In the genomic region with DNA sequence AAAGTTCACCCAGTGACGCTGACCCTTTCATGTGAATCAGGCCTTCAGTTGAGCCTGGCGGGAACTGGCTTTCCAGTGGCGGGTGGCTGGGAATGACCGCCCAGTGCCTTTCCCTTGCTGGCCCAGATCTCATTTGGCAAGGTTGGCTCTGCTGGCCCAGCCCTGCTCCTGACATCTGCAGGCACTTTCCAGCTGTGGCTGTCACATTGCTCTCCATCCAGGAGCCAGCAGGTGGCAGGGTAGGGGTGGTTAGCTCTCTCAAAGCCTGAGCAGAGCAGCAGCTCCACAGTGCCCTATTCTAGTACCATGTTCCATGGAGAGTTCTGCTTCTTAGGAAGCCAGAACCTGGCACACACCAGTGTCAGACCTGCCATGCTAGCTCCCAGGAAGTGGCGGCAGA, we compare ENCODE assay signal across 8 mouse cellular contexts. TPM values are rescaled to one million over a fixed set of nuclear protein-coding genes. Genes with fewer than 3 reads are reported as not detected.
DNase-seq lines count a peak whose midpoint lies in the region; ATAC-seq and TF ChIP-seq lines count a peak whose summit lies in the region.

No protein-coding gene starts in this region.

- no peak for ATAC-seq in hindbrain, embryonic 16.5 days
- ATAC-seq in megakaryocyte, adult 5-6 weeks (ENCODE audit: poor library complexity, severe bottlenecking), result peak; percentile 39
- no peak for ATAC-seq in inflammation-experienced regulatory T-cells, adult 6 months

- H3K27me3 ChIP-seq in hindbrain, embryonic 16.5 days (replicated peaks; ENCODE audit: control insufficient read depth, insufficient read depth, low read length), result no peaks in the 10 kb centered on the region

- no peaks in the 10 kb centered on the region for H3K9me3 ChIP-seq in hindbrain, embryonic 16.5 days (ENCODE audit: control insufficient read depth, low read length)

- H3K27ac ChIP-seq in hindbrain, embryonic 16.5 days (ENCODE audit: low read depth, low read length), result no peak overlapping the region
- H3K27ac ChIP-seq in left cerebral cortex, adult 2 months, result peak overlapping the region; percentile 90

- peak; percentile 65 for DNase-seq in R1 (ENCODE audit: low read depth, low spot score)
- DNase-seq in cerebellum, postnatal 25 days, result peak; percentile 54 to 70
- peak; percentile 84 to 89 for DNase-seq in gastrocnemius, adult 8-10 months (ENCODE audit: low spot score in 2 of 2)
- peak; percentile 58 to 72 for DNase-seq in left cerebral cortex, adult 2 months (ENCODE audit: extremely low spot score in 1 of 2, low spot score in 2 of 2)
- peak; percentile 31 to 62 for DNase-seq in right cerebral cortex, postnatal 36 days (ENCODE audit: low spot score in 2 of 2)

- WGBS in hindbrain, embryonic 16.5 days, result 37% methylated on average over 5 of the region's 5 CpGs

- intact Hi-C loops in left cerebral cortex, adult 2 months (cut with DNase I), result no loop called here

- H3K36me3 ChIP-seq in hindbrain, embryonic 16.5 days (ENCODE audit: control insufficient read depth, insufficient read depth, low read length), result no peaks in the 10 kb centered on the region

- no peak overlapping the region for H3K4me2 ChIP-seq in hindbrain, embryonic 16.5 days (ENCODE audit: low read length)

- H3K4me3 ChIP-seq in hindbrain, embryonic 16.5 days (ENCODE audit: low read length), result no peak overlapping the region
- no peak overlapping the region for H3K4me3 ChIP-seq in left cerebral cortex, adult 2 months

- peaks cover 35% of the 10 kb centered on the region for H3K4me1 ChIP-seq in hindbrain, embryonic 16.5 days (ENCODE audit: control insufficient read depth, insufficient read depth, low read depth, low read length)

- H3K9ac ChIP-seq in hindbrain, embryonic 16.5 days (ENCODE audit: low read depth, low read length), result peak overlapping the region; percentile 2; the same call in 1 of the 2 replicates

- TF ChIP-seq CTCF in left cerebral cortex, adult 2 months (IDR thresholded peaks at IDR 0.05), result peak; percentile 57

RNA-seq across cellular contexts. Expression of gene Dot1l, which starts 2.7 kb away (rescaled TPM):
- 10 to 100 TPM; 12.4 to 13.8 (median 13.5) TPM for total RNA-seq in gastrocnemius, adult 8-10 months (2022)
- polyA plus RNA-seq in hindbrain, embryonic 16.5 days (2015; fragmentation: Nextera tagmentation; extraction: Ambion mirVana), result 13.2 and 16.9 TPM in 2 replicates
- 10 to 100 TPM; 64.6 to 75.3 TPM for total RNA-seq in left cerebral cortex, adult 2 months (2021)
- 19.5 and 23.0 TPM in 2 replicates for total RNA-seq in megakaryocyte, adult 5-6 weeks (2015)
- total RNA-seq in megakaryocyte, adult 5-6 weeks (2017), result 6.9 and 9.8 TPM in 2 replicates
- polyA plus RNA-seq in inflammation-experienced regulatory T-cells, adult 6 months (2017; shearing (Covaris generic)), result 10 to 100 TPM; 10.9 to 23.4 (median 15.3) TPM

RNA-seq across cellular contexts. Expression of gene Ap3d1, which starts 15.7 kb away (rescaled TPM):
- 10 to 100 TPM; 24.1 to 29.3 (median 27.8) TPM for total RNA-seq in gastrocnemius, adult 8-10 months (2022)
- polyA plus RNA-seq in hindbrain, embryonic 16.5 days (2015; fragmentation: Nextera tagmentation; extraction: Ambion mirVana), result 102 and 105 TPM in 2 replicates
- total RNA-seq in left cerebral cortex, adult 2 months (2021), result 100 to 1,000 TPM; 150 to 151 TPM
- total RNA-seq in megakaryocyte, adult 5-6 weeks (2015), result 42.6 and 52.4 TPM in 2 replicates
- total RNA-seq in megakaryocyte, adult 5-6 weeks (2017), result 48.6 and 62.0 TPM in 2 replicates
- 10 to 100 TPM; 20.9 to 33.0 (median 29.8) TPM for polyA plus RNA-seq in inflammation-experienced regulatory T-cells, adult 6 months (2017; shearing (Covaris generic))

RNA-seq across cellular contexts. Expression of gene Sf3a2, which starts 40.3 kb away (rescaled TPM):
- 10 to 100 TPM; 26.0 to 33.2 (median 29.9) TPM for total RNA-seq in gastrocnemius, adult 8-10 months (2022)
- 44.7 and 59.9 TPM in 2 replicates for polyA plus RNA-seq in hindbrain, embryonic 16.5 days (2015; fragmentation: Nextera tagmentation; extraction: Ambion mirVana)
- 10 to 100 TPM; 42.0 to 48.7 TPM for total RNA-seq in left cerebral cortex, adult 2 months (2021)
- 45.8 and 46.6 TPM in 2 replicates for total RNA-seq in megakaryocyte, adult 5-6 weeks (2015)
- total RNA-seq in megakaryocyte, adult 5-6 weeks (2017), result 13.1 and 20.4 TPM in 2 replicates
- 10 to 100 TPM; 12.1 to 22.6 (median 17.8) TPM for polyA plus RNA-seq in inflammation-experienced regulatory T-cells, adult 6 months (2017; shearing (Covaris generic))

RNA-seq across cellular contexts. Expression of gene Plekhj1, which starts 40.7 kb away (rescaled TPM):
- 10 to 100 TPM; 24.2 to 34.4 (median 32.0) TPM for total RNA-seq in gastrocnemius, adult 8-10 months (2022)
- polyA plus RNA-seq in hindbrain, embryonic 16.5 days (2015; fragmentation: Nextera tagmentation; extraction: Ambion mirVana), result 129 and 140 TPM in 2 replicates
- 10 to 100 TPM; 68.2 to 71.0 TPM for total RNA-seq in left cerebral cortex, adult 2 months (2021)
- 82.4 and 84.3 TPM in 2 replicates for total RNA-seq in megakaryocyte, adult 5-6 weeks (2015)
- total RNA-seq in megakaryocyte, adult 5-6 weeks (2017), result 35.5 and 43.5 TPM in 2 replicates
- polyA plus RNA-seq in inflammation-experienced regulatory T-cells, adult 6 months (2017; shearing (Covaris generic)), result 100 to 1,000 TPM; 127 to 149 (median 146) TPM

RNA-seq across cellular contexts. Expression of gene Amh, which starts 47.3 kb away (rescaled TPM):
- total RNA-seq in gastrocnemius, adult 8-10 months (2022), result under 1 TPM in 3 of 4 experiments, not detected in 1; 0.22 to 0.40 (median 0.24) TPM
- not detected in 2 replicates for polyA plus RNA-seq in hindbrain, embryonic 16.5 days (2015; fragmentation: Nextera tagmentation; extraction: Ambion mirVana)
- 1 to 10 TPM; 1.9 to 3.8 TPM for total RNA-seq in left cerebral cortex, adult 2 months (2021)
- total RNA-seq in megakaryocyte, adult 5-6 weeks (2015), result not detected in 2 replicates
- total RNA-seq in megakaryocyte, adult 5-6 weeks (2017), result not detected in 2 replicates
- polyA plus RNA-seq in inflammation-experienced regulatory T-cells, adult 6 months (2017; shearing (Covaris generic)), result not detected
